Mouse (Mus musculus): Measurements from ENCODE around the gene Pkdcc. TPM values are rescaled to one million over a fixed set of nuclear protein-coding genes. Genes with fewer than 3 reads are reported as not detected.

Pkdcc gene
- polyA plus RNA-seq, 1 experiment from 2014 or later, result 10.8 TPM

DNA sequence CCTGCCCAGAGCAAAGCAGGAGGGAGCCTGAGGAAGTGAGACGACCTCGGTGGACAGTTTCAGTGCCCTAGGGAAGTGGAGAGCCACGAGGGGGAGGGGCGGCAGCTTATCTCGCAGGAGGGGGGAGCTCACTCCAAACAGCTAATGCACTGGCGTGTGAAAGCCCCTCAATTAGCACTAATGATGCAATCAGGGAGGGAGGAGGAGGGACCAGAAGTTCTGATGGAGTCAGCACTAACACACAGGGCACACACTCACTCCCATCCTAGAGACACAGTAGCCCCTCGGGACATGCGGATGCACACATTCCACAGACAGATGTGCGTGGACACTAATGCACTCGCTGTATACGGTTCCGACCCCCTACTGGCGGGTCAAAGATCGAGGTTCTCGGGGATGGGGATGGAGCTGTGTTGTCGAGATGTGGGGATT, 915 bp upstream of the Pkdcc start:
- 1% methylated on average over 16 of the region's 16 CpGs for WGBS
- H3K9me3 ChIP-seq, result no peaks in the 10 kb centered on the region
- H3K4me1 ChIP-seq, result peaks cover 43% of the 10 kb centered on the region
- peak overlapping the region; percentile 82 for H3K4me3 ChIP-seq
- peak; percentile 57 for ATAC-seq (ENCODE audit: low FRiP score, low read depth)
- peak overlapping the region; percentile 91 for H3K4me2 ChIP-seq (replicated peaks)
- H3K36me3 ChIP-seq, result no peaks in the 10 kb centered on the region
- H3K9ac ChIP-seq, result peak overlapping the region; percentile 97
- H3K27me3 ChIP-seq (replicated peaks), result peaks cover 3% of the 10 kb centered on the region; the same call in 1 of the 2 replicates
- H3K27ac ChIP-seq, result no peak overlapping the region

- Histone ChIP-seq H3K9me3 (no peaks in the 10 kb centered on the region), H3K4me1 (peaks cover 51% of the 10 kb centered on the region), H3K27me3 (replicated peaks) (peaks cover 3% of the 10 kb centered on the region; the same call in 1 of the 2 replicates), H3K9ac (peak overlapping the region; percentile 97), H3K4me2 (replicated peaks) (peak overlapping the region; percentile 91), H3K27ac (peak overlapping the region; percentile 70), H3K4me3 (peak overlapping the region; percentile 82), H3K36me3 (no peaks in the 10 kb centered on the region)
- WGBS, result under 1% methylated on average over 57 of the region's 80 CpGs
- peak; percentile 43 for ATAC-seq (ENCODE audit: low FRiP score, low read depth)
Observed at GRCm38 (mm10) chr17:83215529-83216244, 595 bp downstream of the Pkdcc start.

DNA sequence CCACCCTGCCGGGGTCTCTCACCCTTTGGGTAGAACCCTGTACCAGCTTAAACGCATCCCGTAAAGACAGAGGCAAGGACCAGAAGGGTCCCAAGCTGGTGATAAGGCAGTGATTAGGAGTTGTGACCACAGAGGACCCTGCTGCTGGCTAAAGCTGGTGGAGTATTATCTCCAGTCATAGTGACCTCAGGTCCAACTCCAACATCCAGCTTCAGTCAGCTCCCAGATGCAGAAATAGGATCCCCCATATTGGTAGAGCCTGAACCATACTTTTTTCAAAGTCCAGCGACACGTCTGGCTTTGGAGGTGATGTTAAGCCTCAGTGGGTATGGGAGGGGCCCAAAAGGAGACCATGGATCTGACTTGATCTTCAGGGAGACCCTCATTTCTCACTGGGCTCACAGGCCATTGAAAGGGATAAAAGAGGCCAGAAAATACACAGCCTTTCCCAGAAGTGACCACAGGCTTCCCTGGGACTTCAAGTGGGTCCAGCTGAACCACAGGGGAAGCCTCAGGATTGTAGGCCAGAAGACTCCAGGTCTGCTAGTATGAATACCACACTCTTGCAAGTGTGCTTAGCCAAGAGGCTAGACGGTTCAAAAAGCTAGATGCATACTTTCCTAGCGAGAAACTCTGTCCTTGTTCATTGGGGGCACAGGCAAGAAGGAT, 1.3 kb downstream of the Pkdcc start:
- Histone ChIP-seq H3K4me2 (replicated peaks) (peak overlapping the region; percentile 91), H3K4me1 (peaks cover 58% of the 10 kb centered on the region), H3K27ac (no peak overlapping the region), H3K9ac (peak overlapping the region; percentile 97), H3K4me3 (peak overlapping the region; percentile 82), H3K27me3 (replicated peaks) (peaks cover 3% of the 10 kb centered on the region; the same call in 1 of the 2 replicates), H3K9me3 (no peaks in the 10 kb centered on the region), H3K36me3 (peaks cover 3% of the 10 kb centered on the region; the same call in 1 of the 2 replicates)
- no peak for ATAC-seq (ENCODE audit: low FRiP score, low read depth)
- 22% methylated on average over 7 of the region's 7 CpGs for WGBS

DNA sequence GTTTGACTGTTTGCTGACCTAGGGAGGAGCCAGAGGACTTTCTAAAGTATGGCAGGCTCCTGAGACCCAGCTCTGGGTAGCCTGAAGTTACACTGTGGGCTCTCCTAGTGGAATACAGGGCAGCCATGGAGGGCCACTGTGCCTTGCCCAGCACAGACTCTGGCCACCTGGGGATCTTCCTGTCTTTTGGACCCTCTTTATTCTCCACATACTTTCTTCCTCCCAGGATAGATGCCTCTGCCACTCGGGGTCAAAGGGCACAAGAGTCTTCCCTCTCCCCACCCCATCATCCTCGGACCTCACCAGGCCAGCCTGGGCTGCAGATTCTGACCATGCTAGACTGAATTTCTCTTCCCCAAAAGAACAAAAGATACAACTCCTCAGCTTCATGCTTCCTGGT, 3.1 kb downstream of the Pkdcc start:
- Histone ChIP-seq H3K9me3 (no peaks in the 10 kb centered on the region), H3K4me2 (replicated peaks) (peak overlapping the region; percentile 91), H3K4me1 (peaks cover 75% of the 10 kb centered on the region), H3K36me3 (peaks cover 10% of the 10 kb centered on the region; the same call in 1 of the 2 replicates), H3K27ac (no peak overlapping the region), H3K9ac (no peak overlapping the region), H3K27me3 (replicated peaks) (no peaks in the 10 kb centered on the region; the same call in 1 of the 2 replicates), H3K4me3 (peak overlapping the region; percentile 82)
- 20% methylated on average over 2 of the region's 2 CpGs for WGBS
- no peak for ATAC-seq (ENCODE audit: low FRiP score, low read depth)

- Histone ChIP-seq H3K27me3 (replicated peaks) (no peaks in the 10 kb centered on the region; the same call in 1 of the 2 replicates), H3K9me3 (no peaks in the 10 kb centered on the region), H3K9ac (no peak overlapping the region), H3K4me1 (peaks cover 77% of the 10 kb centered on the region), H3K4me2 (replicated peaks) (peak overlapping the region; percentile 91), H3K4me3 (no peak overlapping the region; the same call in 1 of the 2 replicates), H3K36me3 (peaks cover 10% of the 10 kb centered on the region; the same call in 1 of the 2 replicates), H3K27ac (no peak overlapping the region)
- no peak for ATAC-seq (ENCODE audit: low FRiP score, low read depth)
- 71% methylated on average over 6 of the region's 6 CpGs for whole genome bisulfite sequencing
Observed at GRCm38 (mm10) chr17:83218722-83219121, 3.6 kb downstream of the Pkdcc start.

DNA sequence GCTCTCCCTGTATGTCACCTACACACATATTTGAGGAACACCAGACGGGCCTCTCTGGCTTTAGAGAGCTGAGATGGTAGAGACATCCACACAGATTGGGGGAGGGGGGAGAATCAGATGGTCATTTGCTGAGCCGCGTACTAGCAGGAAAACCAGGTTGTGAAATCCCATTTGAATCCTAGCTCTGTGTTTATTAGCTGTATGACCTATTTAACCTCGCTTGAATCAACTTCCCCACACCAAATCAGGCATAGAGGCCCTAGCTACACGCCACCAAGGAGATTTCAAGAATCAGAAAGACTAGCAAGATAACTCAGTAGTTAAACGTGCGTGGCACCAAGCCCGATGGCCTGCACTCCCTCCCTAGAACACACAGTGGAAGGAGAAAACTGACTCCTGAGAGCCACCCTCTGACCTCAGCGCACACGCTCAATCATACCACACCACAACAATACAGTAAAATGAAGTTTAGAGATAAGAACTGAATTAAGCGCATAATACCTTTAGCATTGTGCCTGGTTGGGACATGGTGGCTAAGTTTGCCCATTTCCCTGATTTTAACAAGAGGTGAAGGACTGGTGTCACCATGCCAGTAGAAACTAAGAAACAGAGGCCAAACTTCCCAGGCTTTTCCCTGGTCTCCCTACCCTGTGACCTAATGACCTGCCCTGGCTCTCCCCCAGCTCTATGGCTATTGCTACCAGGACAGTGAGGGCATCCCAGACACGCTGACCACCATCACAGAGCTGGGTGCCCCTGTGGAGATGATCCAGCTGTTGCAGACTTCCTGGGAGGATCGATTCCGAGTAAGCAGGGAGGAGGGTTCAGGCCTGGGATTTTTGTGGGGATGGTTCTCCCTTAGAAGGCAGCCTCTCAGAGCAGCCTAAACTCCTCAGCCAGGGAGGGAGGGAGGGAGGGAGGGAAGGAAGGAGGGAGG, 4.5 kb downstream of the Pkdcc start:
- peaks cover 13% of the 10 kb centered on the region for H3K36me3 ChIP-seq
- peaks cover 78% of the 10 kb centered on the region for H3K4me1 ChIP-seq
- H3K27me3 ChIP-seq (replicated peaks), result no peaks in the 10 kb centered on the region; the same call in 1 of the 2 replicates
- ATAC-seq (ENCODE audit: low FRiP score, low read depth), result no peak
- H3K4me3 ChIP-seq, result no peak overlapping the region
- no peaks in the 10 kb centered on the region for H3K9me3 ChIP-seq
- H3K9ac ChIP-seq, result peak overlapping the region; percentile 29; the same call in 1 of the 2 replicates
- peak overlapping the region; percentile 91 for H3K4me2 ChIP-seq (replicated peaks)
- WGBS, result 56% methylated on average over 14 of the region's 14 CpGs
- no peak overlapping the region for H3K27ac ChIP-seq

- no peaks in the 10 kb centered on the region; the same call in 1 of the 2 replicates for H3K27me3 ChIP-seq (replicated peaks)
- no peak overlapping the region for H3K4me2 ChIP-seq (replicated peaks)
- no peak overlapping the region for H3K4me3 ChIP-seq
- no peak for ATAC-seq (ENCODE audit: low FRiP score, low read depth)
- peaks cover 75% of the 10 kb centered on the region for H3K4me1 ChIP-seq
- WGBS, result 79% methylated on average over 18 of the region's 18 CpGs
- H3K36me3 ChIP-seq, result peaks cover 14% of the 10 kb centered on the region
- no peak overlapping the region for H3K27ac ChIP-seq
- no peak overlapping the region for H3K9ac ChIP-seq
- H3K9me3 ChIP-seq, result no peaks in the 10 kb centered on the region
Observed at GRCm38 (mm10) chr17:83220954-83221538, 6.0 kb downstream of the Pkdcc start.

DNA sequence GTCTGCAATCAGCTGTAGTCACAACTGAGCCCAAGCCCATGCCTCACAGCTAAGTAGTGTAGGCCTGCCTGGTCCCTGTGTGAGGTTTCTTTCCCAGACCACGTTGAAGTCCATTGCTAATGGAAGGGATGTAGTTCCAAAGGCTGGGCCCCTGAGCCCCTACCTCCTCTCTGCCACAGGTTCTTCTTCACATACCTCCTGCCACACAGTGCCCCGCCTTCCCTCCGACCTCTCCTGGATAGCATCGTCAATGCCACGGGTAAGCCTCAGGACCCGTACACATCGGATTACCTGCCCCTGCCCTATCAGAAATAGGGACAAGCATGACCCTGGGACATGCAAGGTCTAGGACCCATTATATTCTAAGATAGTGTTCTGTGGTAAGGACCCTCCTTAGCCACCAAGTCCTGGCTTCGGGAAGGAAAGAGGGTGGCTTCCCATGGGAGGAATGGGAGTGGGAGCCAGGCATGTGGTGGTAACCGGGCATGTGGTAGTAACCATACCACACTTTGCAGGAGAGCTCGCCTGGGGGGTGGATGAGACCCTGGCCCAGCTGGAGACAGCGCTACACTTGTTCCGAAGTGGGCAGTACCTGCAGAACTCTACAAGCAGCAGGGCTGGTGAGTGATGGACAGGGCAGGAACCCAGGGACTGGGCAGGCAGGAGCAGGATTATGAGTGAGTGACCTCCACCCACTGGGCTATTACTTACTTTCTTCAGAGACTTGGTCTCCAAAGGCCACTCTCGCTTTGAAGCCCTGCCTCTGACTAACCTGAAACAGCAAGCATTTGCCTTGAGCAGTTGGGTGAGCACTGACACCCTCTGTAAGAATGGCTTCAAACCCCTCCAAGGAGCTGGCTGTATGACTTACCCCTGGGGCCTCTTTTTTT, 6.8 kb downstream of the Pkdcc start:
- ATAC-seq (ENCODE audit: low FRiP score, low read depth), result no peak
- Histone ChIP-seq H3K4me1 (peaks cover 67% of the 10 kb centered on the region), H3K36me3 (peaks cover 14% of the 10 kb centered on the region), H3K27ac (no peak overlapping the region), H3K4me3 (no peak overlapping the region), H3K9ac (no peak overlapping the region), H3K4me2 (replicated peaks) (0 out of 2 replicates have a peak overlapping the region, but pooled peaks have one; percentile 25), H3K27me3 (replicated peaks) (no peaks in the 10 kb centered on the region; the same call in 1 of the 2 replicates), H3K9me3 (no peaks in the 10 kb centered on the region)
- 64% methylated on average over 13 of the region's 13 CpGs for WGBS

DNA sequence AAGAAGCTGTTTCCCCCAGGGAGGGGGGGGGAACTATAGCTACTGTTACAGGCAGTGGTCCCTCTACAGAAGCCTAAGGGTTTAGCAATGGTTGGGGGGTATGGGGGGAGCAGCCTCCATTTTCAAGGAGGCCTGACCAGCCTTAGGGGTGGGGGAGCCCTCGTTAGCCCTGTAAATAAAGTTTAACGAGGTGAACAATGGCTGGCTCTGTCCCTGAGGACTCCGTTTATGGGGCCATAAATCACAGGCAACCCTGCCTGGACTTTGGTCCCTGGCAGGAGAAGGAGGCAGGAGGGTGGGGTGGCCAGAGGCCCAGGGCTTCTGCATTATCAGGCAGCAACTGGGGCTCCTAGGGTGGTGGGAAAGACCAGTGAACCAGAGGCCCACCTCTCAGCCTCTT, 7.6 kb downstream of the Pkdcc start:
- WGBS, result 2% methylated on average over 3 of the region's 3 CpGs
- ATAC-seq (ENCODE audit: low FRiP score, low read depth), result peak; percentile 41; the same call in 1 of the 2 replicates
- peaks cover 59% of the 10 kb centered on the region for H3K4me1 ChIP-seq
- no peaks in the 10 kb centered on the region for H3K9me3 ChIP-seq
- no peaks in the 10 kb centered on the region; the same call in 1 of the 2 replicates for H3K27me3 ChIP-seq (replicated peaks)
- H3K36me3 ChIP-seq, result peaks cover 14% of the 10 kb centered on the region
- peak overlapping the region; percentile 25 for H3K4me2 ChIP-seq (replicated peaks)
- H3K4me3 ChIP-seq, result no peak overlapping the region
- no peak overlapping the region for H3K27ac ChIP-seq
- H3K9ac ChIP-seq, result no peak overlapping the region

- WGBS, result 32% methylated on average over 13 of the region's 13 CpGs
- Histone ChIP-seq H3K4me3 (no peak overlapping the region), H3K9me3 (no peaks in the 10 kb centered on the region), H3K36me3 (peaks cover 14% of the 10 kb centered on the region), H3K4me2 (replicated peaks) (0 out of 2 replicates have a peak overlapping the region, but pooled peaks have one; percentile 28), H3K27me3 (replicated peaks) (no peaks in the 10 kb centered on the region; the same call in 1 of the 2 replicates), H3K27ac (no peak overlapping the region), H3K4me1 (peaks cover 41% of the 10 kb centered on the region), H3K9ac (no peak overlapping the region)
- peak; percentile 48 for ATAC-seq (ENCODE audit: low FRiP score, low read depth)
Observed at GRCm38 (mm10) chr17:83224451-83224971, 9.4 kb downstream of the Pkdcc start.

All from neural tube, embryonic 12.5 days (tissue).